Mouse (Mus musculus) CH12.LX (cell line): Measurements from ENCODE around the gene Ppm1l.

Source experiments
- CTCF ChIP-seq, 2 experiments: IDR thresholded peaks in 1 of 2; conservative IDR thresholded peaks in 1 of 2; 2 replicates each; pipeline ENCODE4 v1.5.1; 2011 to 2012; ENCODE audit warnings: low read depth in 2 of 2, low read length in 2 of 2, improper control_type of control experiment in 1 of 2, inconsistent platforms in 1 of 2, mild to moderate bottlenecking in 1 of 2, moderate library complexity in 1 of 2
- E2F4 ChIP-seq: IDR thresholded peaks from 2 replicates; pipeline ENCODE4 v1.6.1; 2011; ENCODE audit warnings: low read depth, low read length, improper control_type of control experiment; ENCODE audit not compliant: insufficient replicate concordance
- EP300 ChIP-seq: IDR thresholded peaks from 2 replicates; pipeline ENCODE4 v1.6.1; 2011; ENCODE audit warnings: low read length, improper control_type of control experiment
- HCFC1 ChIP-seq: IDR thresholded peaks from 2 replicates; pipeline ENCODE4 v1.6.1; 2012; ENCODE audit warnings: low read depth, mild to moderate bottlenecking, inconsistent platforms, low read length, improper control_type of control experiment
- KAT2A ChIP-seq: IDR thresholded peaks from 2 replicates; pipeline ENCODE4 v1.6.1; 2012; ENCODE audit warnings: low read length, improper control_type of control experiment, inconsistent platforms; ENCODE audit not compliant: insufficient replicate concordance
- MXI1 ChIP-seq: IDR thresholded peaks from 2 replicates; pipeline ENCODE4 v1.6.1; 2011; ENCODE audit warnings: mild to moderate bottlenecking, low read depth, low read length, improper control_type of control experiment
- NELFE ChIP-seq: IDR thresholded peaks from 2 replicates; pipeline ENCODE4 v1.6.1; 2011; ENCODE audit warnings: low read depth, low read length, improper control_type of control experiment
- POLR2A ChIP-seq: IDR thresholded peaks from 2 replicates; pipeline ENCODE4 v1.6.1; 2011; ENCODE audit warnings: low read depth, mild to moderate bottlenecking, improper control_type of control experiment, low read length
- RCOR1 ChIP-seq: conservative IDR thresholded peaks from 2 replicates; pipeline ENCODE4 v1.6.1; 2012; ENCODE audit warnings: low read depth, mild to moderate bottlenecking, inconsistent platforms, low read length, improper control_type of control experiment
- SIN3A ChIP-seq: IDR thresholded peaks from 2 replicates; pipeline ENCODE4 v1.6.1; 2012; ENCODE audit warnings: low read length, improper control_type of control experiment, inconsistent platforms
- UBTF ChIP-seq: IDR thresholded peaks from 2 replicates; pipeline ENCODE4 v1.6.1; 2012; ENCODE audit warnings: low read depth, mild to moderate bottlenecking, inconsistent platforms, low read length, improper control_type of control experiment, moderate library complexity

DNA sequence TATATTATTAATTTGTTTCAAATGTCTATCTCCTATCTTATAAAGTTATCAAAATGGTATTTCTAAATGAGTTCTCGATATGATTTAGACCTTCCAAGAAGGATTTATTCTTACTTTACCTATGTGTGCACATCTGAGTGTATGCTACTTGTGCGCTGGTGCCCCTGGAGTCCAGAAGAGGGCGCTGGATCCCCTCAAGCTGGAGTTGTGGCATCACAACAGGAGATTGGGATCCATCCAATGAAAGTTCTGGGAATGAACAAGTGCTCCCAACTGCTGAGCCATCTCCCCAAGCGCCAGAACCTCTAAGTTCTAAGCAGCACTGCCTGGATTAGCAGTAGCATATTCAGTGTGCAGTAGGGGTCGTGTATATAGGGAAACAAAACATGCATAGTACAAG is 78.4 kb downstream of the Ppm1l start:
- TF ChIP-seq HCFC1 (no peak), NELFE (no peak), POLR2A (no peak), E2F4 (no peak), EP300 (no peak), RCOR1 (no peak), UBTF (no peak), KAT2A (no peak), CTCF (conservative IDR thresholded peaks at IDR 0.05 in 1 of 2, IDR thresholded peaks at IDR 0.05 in 1 of 2; ENCODE audit: low read depth in 2 of 2, low read length in 2 of 2) (0 out of 4 replicates have a peak, but pooled peaks of 1 of the 2 experiments have one; percentile 3), SIN3A (no peak), MXI1 (no peak)
